Mouse (Mus musculus): ENCODE data around the gene Shisa9.

DNA sequence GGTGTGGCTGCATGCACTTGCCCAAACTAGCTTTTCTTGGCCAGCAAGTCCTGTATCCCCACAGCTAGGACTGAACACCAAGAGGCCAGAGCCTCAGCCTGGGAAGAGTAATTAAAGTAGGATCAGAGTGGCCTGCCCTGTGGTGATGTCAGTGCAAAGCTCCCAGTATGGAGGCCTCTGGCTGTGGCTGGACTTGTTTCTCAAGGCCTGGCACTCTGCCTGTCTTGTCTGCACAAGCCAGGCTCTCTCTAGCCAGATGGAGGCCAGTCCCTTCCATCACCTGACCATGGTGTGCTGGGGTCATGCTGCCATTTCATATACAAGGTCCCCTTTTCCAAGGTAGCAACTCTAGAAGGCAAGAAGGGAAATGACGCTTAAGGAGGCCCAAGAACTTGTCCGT is 51.0 kb downstream of the Shisa9 start:
- TF ChIP-seq CTCF (IDR thresholded peaks at IDR 0.05; ENCODE audit: control insufficient read depth, insufficient read depth, insufficient replicate concordance, low read depth, low read length) (no peak), POLR2A (IDR thresholded peaks at IDR 0.05; ENCODE audit: control insufficient read depth, low read depth, low read length) (no peak)

Data from testis, adult 2 months (tissue).